Mouse (Mus musculus) left cerebral cortex, adult 18-20 months (tissue): ENCODE measurements at regions not wholly inside any gene's neighbourhood (a gene's known extent, or its start where the extent isn't known, plus 50 kb on each side); places are given as distances from the start of the nearest gene placed in this dataset.

ENCODE experiments used
- DNase-seq, 2 experiments: peaks; one replicate each; pipeline ENCODE4 v3.0.0; 2021 to 2022; ENCODE audit warnings: low spot score in 2 of 2, mixed read lengths in 1 of 2

DNA sequence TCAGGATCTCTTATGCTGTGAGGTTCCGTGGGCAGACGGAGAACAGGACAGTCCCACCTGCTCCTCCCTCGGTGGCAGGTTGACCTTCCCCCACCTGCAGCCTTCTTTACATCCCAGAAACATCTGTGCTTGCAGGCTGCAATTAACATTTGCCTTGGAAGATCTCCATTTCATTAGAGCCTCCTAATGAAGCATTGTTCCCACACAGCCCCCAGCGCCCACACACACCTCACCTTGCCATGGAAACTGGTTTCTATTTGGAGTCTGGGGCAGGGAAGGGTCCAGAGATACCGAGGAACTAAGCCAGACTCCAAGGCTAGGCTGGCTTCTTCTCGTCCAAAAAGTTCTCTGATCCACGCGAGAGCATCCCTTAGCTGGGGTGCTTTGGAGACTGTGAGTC, 56.6 kb upstream of the Rpl38 start:
- DNase-seq = no peak

- DNase-seq = no peak
These were observed 60.3 kb upstream of the Rpl38 start for GRCm38 (mm10) chr11:114608009-114608408.

DNA sequence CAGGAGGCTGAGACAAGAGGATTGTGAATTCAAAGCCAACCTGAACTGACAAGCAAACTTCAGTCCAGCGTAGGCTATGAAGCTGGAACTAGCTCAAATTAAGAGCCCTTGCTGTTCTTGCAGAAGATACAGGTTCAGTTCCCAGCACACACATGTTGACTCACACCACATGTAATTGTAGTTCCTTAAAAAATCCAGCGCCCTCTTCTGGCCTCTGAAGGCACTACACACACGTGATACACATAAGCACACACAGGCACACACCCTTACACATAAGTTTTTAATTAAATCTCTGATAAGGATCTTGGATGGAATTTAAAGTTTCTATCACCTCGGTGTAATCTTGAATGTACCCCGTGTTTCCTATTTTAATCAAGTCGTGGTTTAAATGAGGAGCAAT, 65.2 kb upstream of the Rpl38 start:
- no peak for DNase-seq

DNA sequence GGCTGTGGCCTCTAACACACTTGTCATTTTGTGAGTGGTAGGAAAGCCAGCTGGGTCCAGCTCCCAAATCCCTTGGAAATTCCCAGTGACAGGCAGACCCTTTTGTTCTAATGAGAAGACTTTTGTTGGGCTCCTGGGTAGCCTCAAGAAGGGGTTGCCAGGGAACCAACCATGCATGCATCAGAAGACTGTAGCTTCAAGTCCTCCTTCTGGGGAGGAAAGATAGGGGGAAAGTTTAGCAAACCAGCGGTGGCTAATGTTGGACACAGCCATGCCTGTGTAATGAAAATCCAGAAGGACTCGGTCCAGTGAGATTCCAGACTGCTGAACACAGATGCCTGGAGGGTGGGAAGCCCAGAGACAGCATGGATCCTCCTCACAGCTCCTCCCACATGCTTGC, 71.1 kb upstream of the Rpl38 start:
- no peak for DNase-seq

DNA sequence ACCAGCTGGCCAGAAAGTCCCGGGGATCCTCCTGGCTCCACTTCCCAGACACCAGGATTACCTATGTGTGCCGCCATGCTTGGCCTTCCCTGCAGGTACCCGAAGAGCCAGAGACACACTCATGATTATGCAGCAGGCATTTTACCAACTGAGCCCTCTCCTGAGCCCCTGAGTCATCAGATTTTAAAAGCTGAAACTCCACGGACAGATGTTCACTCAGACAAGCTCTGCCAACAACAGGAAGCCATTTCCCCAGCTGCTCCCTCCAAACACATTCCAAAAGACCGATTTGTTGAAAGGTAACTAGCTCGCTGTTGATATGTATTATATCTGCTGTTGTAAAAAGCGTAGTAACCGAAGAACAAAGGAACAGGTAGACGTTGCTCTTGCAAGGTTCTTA, 75.4 kb upstream of the Rpl38 start:
- no peak for DNase-seq

DNA sequence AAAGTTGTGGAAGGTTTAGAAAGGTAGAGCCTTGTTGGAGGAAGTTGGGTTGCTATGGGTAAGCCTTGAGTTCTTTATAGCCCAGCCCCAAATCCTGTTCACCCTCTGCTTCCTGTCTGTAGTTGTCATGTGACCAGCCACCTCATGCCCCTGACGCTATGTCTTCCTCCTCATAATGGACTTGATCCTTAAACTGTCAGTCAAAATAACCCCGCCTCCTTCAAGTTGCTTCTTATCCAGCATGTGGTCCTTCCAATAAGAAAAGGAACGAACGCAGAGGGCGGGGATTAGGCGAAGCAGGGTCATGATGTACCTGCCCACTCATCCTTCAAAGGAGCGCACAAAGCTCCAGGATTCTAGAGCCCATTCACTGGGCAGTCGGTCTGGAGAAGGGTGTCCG, 79.8 kb upstream of the Rpl38 start:
- no peak for DNase-seq

DNA sequence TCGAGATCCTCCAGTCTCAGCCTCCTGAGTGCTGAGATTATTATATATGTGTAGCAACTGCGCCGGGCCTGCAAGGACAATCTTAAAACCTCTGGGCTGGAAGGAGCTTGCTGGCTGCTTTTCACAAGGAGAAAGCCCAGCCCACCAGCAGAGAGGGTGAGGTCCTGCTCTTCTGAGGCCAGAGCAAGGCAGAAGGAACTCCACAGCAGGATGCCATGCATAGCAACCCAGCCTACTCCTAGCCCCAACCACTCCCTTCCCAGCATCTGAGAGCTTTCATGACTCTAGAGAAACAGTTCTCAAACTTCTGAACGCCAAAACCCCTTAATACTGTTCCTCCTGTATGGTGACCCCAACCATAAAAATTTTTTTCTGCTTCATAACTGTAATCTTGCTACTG, 80.3 kb upstream of the Rpl38 start:
- no peak for DNase-seq

DNA sequence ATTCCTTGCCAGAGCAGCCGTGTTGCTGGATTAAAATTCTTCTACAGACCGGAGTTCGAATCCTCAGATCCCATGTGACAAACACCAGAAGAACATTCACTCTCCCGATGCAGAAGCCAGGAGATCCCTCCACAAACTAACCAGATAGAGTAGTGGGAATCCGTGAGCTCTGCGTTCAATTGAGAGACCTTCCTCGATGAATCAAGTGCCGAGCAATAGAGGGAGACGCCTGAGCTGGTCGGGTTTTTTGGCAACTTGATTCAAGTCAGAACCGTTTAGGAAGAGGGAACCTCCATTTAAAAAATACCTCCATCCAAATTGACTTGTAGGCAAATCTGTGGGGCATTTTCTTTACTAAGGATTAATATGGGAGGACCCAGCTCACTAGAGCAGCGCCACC, 81.9 kb upstream of the Rpl38 start:
- no peak for DNase-seq

DNA sequence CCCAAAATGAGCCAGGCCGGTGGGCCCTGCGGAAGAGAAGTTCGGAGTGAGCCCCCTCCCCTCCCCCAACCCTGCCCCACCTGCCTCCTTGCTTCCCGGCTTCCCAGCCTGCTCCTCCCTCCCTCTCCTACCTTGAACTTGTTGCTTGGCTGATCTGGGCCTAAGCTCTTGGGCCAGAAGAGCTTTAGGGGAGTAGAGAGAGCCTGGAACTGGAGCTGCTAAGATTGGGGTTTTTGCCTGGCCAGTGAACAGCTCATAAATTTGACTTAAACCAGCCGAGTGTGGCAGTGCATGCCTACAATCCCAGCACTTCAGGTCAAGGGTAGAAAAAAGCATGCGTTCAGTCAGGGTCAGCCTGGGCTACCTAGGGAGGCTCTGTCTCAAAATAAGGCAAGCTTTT, 83.5 kb upstream of the Rpl38 start:
- no peak for DNase-seq

DNA sequence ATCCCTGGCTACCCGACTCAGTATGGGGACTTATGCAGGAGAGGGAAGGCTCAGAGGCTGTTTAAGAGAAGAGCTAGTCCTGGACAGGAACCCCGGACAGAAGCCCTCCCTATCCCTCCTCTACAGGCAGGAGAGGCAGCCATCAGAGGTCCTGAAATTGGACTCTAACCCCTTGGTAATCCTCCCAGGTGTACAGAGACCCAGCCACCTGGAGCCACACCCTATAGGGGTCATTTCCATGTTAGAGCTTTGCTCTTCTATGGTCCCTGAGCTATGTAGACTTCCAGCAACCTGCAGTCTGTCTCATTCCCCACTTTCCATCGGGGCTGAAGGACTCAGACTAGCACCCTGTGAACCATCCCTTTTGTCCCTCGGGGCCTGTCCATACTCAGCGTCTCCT, 84.2 kb upstream of the Rpl38 start:
- DNase-seq = no peak

DNA sequence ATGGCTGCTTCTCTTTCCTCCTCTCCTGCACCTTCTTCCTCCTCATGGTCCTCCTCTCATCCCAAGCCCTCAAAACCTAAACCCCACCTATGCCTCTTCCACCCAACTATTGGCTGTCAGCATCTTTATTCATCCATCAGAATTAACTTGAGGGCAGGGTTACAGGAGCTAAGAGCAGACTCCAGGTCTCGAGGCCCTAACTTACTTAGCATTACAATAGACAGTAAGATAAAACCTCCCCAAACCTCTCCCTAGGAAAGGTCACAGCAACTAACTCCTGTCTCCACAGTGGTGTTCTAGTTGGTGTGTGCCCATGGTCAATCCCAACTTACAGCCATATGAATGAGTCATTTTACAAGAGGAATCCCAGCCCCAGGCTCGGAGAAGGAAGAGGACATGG, 88.3 kb upstream of the Rpl38 start:
- DNase-seq = no peak

DNA sequence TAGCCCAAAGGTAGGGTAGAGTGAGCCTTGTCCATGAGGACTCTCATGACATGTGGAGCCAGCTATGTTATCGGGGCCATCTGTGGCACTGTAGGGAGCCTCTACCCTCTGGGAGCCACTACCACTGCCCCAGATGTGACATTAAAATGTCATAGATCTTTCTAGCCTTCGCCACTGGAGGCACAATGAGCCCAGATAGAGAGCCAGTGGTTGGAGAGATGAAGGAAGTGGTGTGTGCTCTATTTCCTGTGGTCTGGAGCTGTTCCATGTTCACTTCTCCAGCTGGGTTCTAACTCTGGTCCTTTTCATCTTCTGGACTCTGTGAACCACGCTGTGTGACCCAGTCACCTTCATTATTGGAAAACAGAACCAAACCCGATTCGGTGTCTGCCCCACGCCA, 89.8 kb upstream of the Rpl38 start:
- DNase-seq = no peak

- no peak for DNase-seq
These were observed 91.5 kb upstream of the Rpl38 start for GRCm38 (mm10) chr11:114576803-114577202.

- no peak for DNase-seq
These were observed 97.0 kb upstream of the Rpl38 start for GRCm38 (mm10) chr11:114571144-114571869.

DNA sequence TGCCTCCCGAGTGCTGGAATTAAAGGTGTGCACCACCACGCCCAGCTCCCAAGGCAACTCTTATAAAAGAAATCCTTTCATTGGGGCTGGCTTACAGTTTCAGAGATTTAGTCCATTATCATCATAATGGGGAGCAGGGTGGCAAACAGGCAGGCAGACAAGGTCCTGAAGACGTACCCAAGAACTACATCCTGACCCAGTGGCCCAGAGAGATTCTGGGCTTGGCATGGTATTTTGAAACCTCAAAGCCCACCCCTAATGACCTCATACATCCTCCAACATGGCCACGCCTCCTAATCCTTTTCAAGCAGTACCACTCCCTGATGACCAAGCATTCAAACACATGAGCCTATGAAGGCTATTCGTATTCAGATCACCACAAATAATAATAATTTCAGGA, 98.2 kb upstream of the Rpl38 start:
- no peak for DNase-seq

GRCm38 (mm10) chr11:114567814-114568800, 100.2 kb upstream of the Rpl38 start:
- no peak for DNase-seq

DNA sequence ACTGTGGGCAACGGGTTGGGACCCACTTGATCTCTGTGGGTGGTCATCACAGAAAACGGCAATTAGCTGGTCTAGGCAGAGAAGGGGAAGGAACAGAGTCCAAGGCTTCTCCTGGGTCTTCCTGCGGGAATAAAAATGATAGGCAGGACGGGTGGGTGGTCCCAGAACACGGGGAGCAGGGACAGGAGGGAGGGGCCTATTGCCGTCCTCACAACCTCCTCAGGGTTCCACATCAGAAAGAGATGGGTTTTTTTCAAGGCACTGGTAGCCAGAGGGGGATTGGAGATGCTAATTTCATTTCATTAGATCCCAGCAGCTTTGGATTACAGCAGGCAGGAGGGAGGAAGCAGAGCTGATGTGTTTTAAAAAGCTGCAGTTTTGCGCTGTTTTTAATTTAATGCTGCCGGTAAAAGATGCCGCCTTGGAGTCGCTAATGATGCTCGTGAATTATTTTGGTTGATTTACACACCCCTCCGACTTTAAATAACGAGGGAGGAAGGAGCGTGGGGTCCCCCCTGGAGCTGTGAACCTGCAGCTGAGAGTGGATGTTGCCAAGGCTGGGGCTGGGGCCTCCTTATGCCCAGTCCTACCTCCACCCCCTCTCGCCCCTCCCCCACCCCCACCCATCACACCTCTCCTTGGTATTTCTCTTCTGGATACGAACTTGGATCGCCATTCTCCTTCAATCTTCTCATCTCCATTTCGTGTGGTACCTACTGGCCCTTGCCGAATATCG, 101.1 kb upstream of the Rpl38 start:
- DNase-seq = no peak

DNA sequence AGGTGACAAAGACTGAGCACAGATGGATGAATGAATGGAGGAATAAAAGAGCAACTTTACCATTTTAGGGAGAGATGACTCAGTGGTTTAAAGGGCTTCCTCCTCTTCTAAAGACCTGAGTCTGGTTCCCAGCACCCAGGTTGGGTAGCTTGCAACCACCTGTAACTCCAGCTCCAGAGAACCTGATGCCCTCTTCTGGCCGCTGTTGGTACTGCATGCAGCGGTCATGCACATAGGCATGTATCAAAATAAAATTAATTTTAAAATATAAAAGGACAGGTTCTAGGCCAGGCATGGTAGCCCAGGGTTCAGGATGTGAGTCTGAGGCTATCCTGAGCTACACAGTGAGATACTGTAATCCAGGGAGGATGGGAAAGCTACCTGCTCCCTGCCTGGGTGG, 103.4 kb upstream of the Rpl38 start:
- no peak for DNase-seq

DNA sequence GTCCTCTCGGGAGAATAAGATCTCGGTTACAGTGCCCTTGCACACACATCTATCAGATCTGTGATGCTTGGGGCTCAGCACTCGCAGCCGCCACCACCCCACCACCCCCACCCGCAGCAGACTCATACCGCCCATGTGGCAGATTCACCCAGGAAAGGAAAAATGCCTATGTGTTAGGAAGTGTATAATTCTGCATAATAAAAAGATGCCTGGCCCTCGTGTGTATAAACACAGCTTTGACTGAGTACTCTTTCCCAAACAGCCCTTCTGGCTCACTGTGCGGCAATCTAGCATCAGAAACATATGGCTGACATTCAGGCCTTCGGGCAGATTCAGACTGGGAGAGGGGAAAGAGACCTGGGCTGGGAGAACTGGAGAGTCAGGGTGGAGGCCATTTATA, 105.2 kb upstream of the Rpl38 start:
- DNase-seq = no peak

DNA sequence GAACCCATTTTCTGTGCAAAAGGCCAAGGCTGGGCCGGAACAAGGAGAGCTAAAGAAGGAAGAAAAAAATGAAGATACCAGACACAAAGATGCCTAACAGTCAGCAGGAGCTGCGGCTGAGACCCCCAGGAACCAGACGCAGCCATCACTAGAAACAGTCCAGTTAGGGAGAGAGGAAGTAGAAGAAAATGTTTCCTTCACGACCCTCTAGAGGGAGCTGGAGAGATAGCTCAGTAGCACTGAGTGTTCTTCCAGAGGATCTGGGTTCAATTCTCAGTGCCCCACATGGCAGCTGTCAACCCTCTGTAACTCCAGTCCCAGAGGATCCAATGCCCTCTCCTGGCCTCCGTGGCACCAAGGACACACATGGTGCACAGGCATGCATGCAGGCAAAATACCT, 113.7 kb upstream of the Rpl38 start:
- DNase-seq = no peak

- no peak for DNase-seq
These were observed 114.3 kb upstream of the Rpl38 start for GRCm38 (mm10) chr11:114553992-114554391.

- DNase-seq = no peak
These were observed 116.1 kb upstream of the Rpl38 start for GRCm38 (mm10) chr11:114552176-114552575.
